Mouse (Mus musculus) thymus, postnatal 14 days (tissue): ENCODE measurements around the gene Nudt7.

ENCODE experiments used
- DNase-seq: peaks from one replicate; pipeline ENCODE4 v3.0.0; 2021

The Nudt7 gene

GRCm38 (mm10) chr8:114133510-114134362 lies at the start of gene Nudt7:
Gene Nudt7 (plus strand): TSS chr8:114133557.
- peak; percentile 90 for DNase-seq

GRCm38 (mm10) chr8:114087932-114088331 lies 45.4 kb upstream of the Nudt7 start:
- DNase-seq: no peak

GRCm38 (mm10) chr8:114090736-114091135 lies 42.6 kb upstream of the Nudt7 start:
- DNase-seq: no peak

GRCm38 (mm10) chr8:114093321-114093720 lies 40.0 kb upstream of the Nudt7 start:
- DNase-seq: no peak

- no peak for DNase-seq
Observed at GRCm38 (mm10) chr8:114094526-114094925, 38.8 kb upstream of the Nudt7 start.

GRCm38 (mm10) chr8:114100561-114101206 lies 32.7 kb upstream of the Nudt7 start:
- no peak for DNase-seq

GRCm38 (mm10) chr8:114103401-114103800 lies 30.0 kb upstream of the Nudt7 start:
- no peak for DNase-seq

- no peak for DNase-seq
Observed at GRCm38 (mm10) chr8:114105971-114106370, 27.4 kb upstream of the Nudt7 start.

GRCm38 (mm10) chr8:114109365-114110140 lies 23.8 kb upstream of the Nudt7 start:
- DNase-seq: no peak

- DNase-seq: no peak
Observed at GRCm38 (mm10) chr8:114115076-114115475, 18.3 kb upstream of the Nudt7 start.

GRCm38 (mm10) chr8:114116049-114116448 lies 17.3 kb upstream of the Nudt7 start:
- no peak for DNase-seq

GRCm38 (mm10) chr8:114117439-114117838 lies 15.9 kb upstream of the Nudt7 start:
- DNase-seq: no peak

- no peak for DNase-seq
Observed at GRCm38 (mm10) chr8:114121781-114122180, 11.6 kb upstream of the Nudt7 start.

GRCm38 (mm10) chr8:114123611-114124010 lies 9.7 kb upstream of the Nudt7 start:
- DNase-seq: no peak

GRCm38 (mm10) chr8:114124084-114124750 lies 9.1 kb upstream of the Nudt7 start:
- DNase-seq: no peak

- DNase-seq: no peak
Observed at GRCm38 (mm10) chr8:114130838-114131237, 2.5 kb upstream of the Nudt7 start.

GRCm38 (mm10) chr8:114131421-114131820 lies 1.9 kb upstream of the Nudt7 start:
- no peak for DNase-seq

- no peak for DNase-seq
Observed at GRCm38 (mm10) chr8:114133050-114133509, 277 bp upstream of the Nudt7 start.

- no peak for DNase-seq
Observed at GRCm38 (mm10) chr8:114136750-114137149, 3.4 kb downstream of the Nudt7 start.

- no peak for DNase-seq
Observed at GRCm38 (mm10) chr8:114137181-114137580, 3.8 kb downstream of the Nudt7 start.

GRCm38 (mm10) chr8:114140437-114140836 lies 7.1 kb downstream of the Nudt7 start:
- DNase-seq: no peak

- DNase-seq: no peak
Observed at GRCm38 (mm10) chr8:114142199-114142598, 8.8 kb downstream of the Nudt7 start.
